Mouse (Mus musculus) E14TG2a.4 (cell line): ENCODE results near the gene Pygo2.

ENCODE experiments used
- CTCF ChIP-seq: conservative IDR thresholded peaks from 2 replicates; pipeline ENCODE4 v1.5.1; 2014; ENCODE audit warnings: low read length
- NANOG ChIP-seq: IDR thresholded peaks from 2 replicates; pipeline ENCODE4 v1.6.1; 2014; ENCODE audit warnings: borderline replicate concordance, low read length, mixed read lengths
- POU5F1 ChIP-seq: IDR thresholded peaks from 2 replicates; pipeline ENCODE4 v1.6.1; 2014; ENCODE audit warnings: low read length, borderline replicate concordance

- TF ChIP-seq CTCF: no peak
- TF ChIP-seq POU5F1: no peak
- TF ChIP-seq NANOG: no peak
Measured at GRCm38 (mm10) chr3:89420421-89420820, 9.6 kb upstream of the Pygo2 start.
